Mouse (Mus musculus) gastrocnemius, postnatal 36 days (tissue): ENCODE measurements around the gene Banp. TPM values are rescaled to one million over a fixed set of nuclear protein-coding genes. Genes with fewer than 3 reads are reported as not detected.

ENCODE experiments used
- DNase-seq, 2 experiments: peaks; one replicate each; pipeline ENCODE4 v3.0.0; 2022
- intact Hi-C: fragments of 180-260 bp; cut with DNase I; formaldehyde crosslinking; loops from one replicate; pipeline ENCODE4 v1.15.1; 2025
- total RNA-seq, 2 experiments: library from RNA; stranded (reverse); gene quantifications; 2 replicates each; pipeline ENCODE4 v1.2.3; 2021

Banp gene
- total RNA-seq, 2 experiments from 2014 or later, result 6.6 to 17.8 TPM

DNA sequence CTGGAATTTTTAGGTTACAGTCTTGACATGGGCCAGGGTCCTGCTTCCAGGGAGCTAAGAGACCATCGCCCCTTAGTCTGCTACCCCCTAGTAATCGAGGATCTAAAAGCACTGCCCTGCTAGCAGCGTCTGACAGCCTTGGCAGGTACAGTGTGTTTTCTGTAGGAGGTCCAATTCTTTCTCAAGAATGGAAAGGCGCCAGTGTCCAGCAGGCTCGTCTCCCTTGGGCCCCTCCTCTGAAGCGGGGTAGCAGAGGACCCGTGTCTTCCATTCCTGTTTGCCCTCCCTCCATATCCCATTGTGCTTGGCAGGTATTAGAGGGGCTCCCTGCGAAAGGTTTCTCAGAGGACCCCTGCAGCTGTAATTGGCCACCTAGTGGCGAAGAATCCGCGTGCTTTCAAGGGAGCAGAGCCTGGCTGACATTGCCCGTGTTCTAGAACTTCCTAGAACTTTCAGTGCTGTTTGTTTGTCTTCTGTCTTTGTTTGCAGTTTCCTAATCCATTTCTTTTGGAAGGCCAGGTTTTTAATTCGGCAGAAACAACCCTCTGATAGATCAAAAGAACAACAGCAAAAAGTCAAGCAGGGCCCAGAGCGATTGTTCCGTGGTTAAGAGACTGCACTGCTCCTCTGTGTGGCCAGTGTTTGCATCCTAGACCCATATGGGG is 97.8 kb downstream of the Banp start:
- intact Hi-C loops, result no loop called here
- DNase-seq, result no peak

DNA sequence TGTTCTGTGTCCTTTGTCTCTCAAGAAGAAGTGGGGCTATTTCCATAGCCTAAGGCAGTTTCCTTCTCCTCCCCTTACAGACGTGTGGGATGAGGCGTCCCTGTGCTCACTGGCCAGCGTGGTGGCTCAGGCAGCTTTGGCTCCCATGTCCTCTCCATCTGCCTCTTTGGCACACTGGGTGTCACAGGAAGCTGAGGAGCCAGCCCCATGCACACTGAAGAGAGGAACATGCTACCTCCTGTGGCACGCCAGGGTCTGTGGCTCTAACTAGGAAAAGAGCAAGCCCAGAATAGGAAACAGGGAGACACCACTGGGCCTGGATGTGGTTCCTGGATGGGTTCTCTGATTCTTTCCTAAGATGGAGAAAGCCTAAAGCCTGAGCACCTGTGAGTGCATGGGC is 99.7 kb downstream of the Banp start:
- intact Hi-C loops, result no loop called here

DNA sequence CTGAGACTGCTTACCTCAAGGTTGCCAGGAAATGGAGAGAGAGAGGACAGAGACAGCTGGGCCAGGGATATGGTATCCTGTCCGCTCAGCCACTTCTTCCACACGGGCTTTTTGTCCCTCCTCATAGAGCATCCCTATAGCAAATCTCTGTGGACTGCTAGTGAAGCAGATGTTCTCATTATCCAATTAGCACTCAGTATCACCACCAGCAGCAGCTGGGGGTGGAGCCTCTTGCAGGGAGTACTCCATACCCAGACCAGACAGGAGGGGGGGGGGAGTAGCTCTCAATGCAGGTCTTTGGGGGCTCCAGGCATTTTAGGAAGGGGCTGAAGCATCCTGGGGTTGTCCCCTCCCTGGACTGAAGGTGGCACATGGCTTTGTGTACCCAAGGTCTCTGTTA is 100.4 kb downstream of the Banp start:
- intact Hi-C loops, result no loop called here
- no peak for DNase-seq

More for the DNA sequence above, 99.7 kb downstream of the Banp start:
- no peak for DNase-seq

DNA sequence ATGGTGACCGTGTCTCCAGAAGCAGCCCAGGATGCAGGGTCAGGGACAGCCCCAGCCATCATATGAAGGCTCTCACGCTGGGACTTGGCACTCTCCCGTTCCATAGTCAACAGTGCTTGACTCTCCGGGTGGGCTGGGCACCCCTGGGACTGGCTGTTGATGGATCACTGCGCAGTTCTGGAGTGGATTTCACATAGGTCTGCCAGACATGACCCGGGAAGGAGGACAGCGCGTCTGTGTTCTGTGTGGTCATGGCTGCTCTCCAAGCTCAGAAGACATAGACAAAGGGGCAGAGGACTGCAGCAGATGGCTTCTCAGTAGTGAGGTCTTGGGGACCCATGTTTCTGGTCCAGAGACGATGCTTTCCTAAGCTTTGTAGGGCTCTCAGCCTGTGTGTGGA is 101.1 kb downstream of the Banp start:
- DNase-seq, result peak in 1 of 2 experiments; percentile 41
- intact Hi-C loops, result loop anchor here (1.0 kb wide), 1 partner anchor 42 kb away; no protein-coding TSS in a partner anchor

DNA sequence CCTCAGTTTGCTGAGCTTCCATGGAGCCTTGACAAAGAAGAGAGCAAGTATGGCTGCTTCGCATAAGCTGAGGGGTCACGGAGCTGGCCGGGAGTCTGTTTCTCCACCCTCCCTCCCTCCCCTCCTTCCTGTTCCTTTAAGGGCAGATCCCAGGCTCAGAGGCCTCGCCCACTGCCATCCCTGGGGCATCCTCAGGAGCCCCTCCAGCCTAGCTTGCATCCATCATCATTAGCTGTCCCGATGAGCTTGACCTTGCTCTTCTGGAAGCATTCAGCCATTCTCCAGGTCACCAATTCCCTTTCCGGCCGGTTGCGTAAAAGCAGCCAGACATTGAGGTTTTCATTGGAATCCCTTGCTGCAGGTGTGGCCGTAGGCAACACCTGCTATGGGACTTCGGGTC is 105.8 kb downstream of the Banp start:
- intact Hi-C loops, result no loop called here
- DNase-seq, result no peak

DNA sequence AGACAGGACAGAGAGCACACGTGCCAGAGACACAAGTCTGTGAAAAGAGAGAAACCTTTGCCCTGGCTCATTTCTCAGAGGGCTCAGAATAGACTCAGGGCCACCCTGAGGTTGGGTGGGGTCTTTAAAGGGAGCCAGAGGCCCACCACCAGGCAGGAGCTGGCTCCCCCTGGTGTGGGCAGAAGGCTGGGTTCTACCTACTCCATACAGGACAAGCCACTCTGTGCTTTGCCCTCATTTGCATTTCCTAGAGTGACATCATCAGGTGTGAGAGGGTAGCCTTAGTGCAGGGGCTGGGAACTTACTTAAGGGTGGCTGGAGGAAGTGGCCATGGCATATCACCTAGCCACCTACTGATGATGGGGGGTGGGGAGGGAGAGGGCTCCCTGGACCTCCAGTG is 106.6 kb downstream of the Banp start:
- no peak for DNase-seq
- intact Hi-C loops, result no loop called here

DNA sequence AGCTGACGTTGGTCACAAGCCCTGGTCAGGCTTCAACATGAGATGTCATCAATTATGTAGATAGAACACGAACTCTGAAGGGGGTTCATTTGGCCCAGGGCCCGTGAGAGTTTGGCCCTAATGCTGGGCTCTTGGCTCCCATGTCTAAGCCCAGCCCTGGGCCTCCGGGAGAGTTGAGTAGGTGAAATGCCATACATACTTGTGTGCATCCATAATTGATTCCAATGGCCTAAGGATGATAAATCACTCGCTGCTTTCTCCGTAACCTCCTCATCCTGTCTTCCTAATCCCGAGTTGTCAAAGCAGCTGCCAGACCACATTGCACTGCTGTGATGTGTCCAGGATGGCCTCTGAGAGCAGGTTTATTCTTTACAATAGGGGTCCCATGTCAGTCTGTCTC is 107.3 kb downstream of the Banp start:
- intact Hi-C loops, result no loop called here
- DNase-seq, result no peak

DNA sequence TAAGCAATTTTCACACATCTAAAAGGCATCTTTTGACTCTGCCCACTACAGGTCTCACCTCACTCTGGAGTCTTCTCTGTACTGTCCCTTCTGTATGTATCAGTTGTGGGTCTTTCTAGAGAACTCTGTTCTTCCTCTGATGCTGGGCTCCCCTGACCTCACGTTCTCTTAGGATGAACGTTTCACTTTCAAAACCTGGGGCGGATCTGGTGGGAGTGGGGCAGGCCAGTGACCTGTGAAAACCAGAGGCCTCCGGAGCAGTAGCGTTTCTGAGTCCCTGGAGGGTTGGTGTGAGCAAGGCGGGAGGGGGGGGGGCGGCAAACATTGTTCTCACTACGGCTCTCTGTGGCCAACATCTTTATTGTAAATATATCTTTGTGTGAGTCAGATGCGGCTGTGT is 109.0 kb downstream of the Banp start:
- DNase-seq, result no peak
- intact Hi-C loops, result no loop called here

DNA sequence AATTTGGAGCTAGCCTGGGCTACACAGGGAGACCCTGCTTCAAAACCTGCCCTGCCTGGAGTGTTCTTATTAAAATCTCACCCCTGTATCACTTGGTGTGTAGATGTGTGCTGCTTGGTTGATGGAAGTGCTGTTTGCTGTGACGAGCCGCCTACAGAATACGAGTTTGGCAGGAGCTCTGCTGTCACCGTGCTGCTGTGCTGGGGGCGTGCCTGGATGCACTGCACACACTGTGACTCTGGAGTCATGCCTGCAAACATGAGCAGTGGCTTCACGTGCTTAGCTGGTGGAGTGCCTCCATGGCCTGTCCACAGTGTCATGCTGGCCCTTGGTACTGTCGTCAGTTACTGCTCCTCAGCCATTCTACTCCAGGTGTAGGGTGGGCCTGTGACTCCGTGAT is 109.4 kb downstream of the Banp start:
- intact Hi-C loops, result no loop called here
- no peak for DNase-seq

DNA sequence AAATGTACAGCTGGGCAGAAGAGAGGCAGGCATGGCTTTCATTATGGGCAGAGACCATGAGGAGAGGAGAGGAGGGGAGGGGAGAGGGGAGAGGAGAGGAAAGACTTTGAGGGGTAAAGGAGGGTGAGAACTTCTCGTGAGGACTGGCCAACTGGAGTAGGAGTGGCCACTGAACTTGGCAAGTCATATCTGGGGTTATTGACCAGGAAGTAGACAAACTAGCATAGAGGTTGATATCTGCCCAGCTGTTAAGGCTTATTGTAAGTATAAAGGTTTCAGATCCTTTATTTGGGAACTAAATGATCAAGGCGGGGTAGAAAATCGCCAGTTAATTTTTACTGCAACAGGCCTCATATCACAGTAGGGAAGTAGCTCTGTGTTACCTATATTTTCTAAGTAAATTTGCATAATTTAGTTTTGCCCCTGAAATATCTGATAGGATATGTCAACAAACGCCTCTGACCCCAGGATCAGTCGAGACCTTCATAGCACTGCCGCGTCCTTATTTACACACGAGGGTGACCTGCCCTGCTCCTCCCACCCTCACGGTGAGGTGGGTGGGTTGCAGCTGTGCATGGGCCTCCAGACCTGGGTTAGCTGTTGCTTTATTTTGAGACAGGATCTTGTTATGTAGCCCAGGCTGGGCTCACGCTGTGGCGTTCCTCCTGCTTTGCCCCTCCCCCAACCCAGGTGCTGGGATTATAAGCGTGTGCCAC is 113.1 kb downstream of the Banp start:
- intact Hi-C loops, result no loop called here
- DNase-seq, result no peak

DNA sequence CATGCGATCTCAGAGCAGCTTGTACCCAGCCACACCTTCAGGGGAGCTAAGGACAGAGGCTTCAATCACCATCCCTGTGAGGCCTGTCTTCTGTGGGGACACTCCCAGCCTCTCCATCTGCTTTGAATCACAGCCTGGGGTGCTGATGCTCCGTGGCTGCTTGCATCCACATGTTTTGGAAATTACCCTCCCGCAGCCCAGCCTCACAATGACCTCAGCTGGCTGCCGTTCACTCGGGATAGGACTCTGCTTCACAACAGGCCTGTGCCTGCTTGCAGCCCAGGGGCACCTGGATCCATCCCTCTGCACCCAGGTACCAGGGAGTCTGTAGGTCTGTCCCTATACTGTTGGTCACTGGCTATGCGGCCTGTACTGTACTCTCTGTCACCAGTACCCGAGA is 114.8 kb downstream of the Banp start:
- intact Hi-C loops, result no loop called here
- DNase-seq, result peak in 1 of 2 experiments; percentile 51

DNA sequence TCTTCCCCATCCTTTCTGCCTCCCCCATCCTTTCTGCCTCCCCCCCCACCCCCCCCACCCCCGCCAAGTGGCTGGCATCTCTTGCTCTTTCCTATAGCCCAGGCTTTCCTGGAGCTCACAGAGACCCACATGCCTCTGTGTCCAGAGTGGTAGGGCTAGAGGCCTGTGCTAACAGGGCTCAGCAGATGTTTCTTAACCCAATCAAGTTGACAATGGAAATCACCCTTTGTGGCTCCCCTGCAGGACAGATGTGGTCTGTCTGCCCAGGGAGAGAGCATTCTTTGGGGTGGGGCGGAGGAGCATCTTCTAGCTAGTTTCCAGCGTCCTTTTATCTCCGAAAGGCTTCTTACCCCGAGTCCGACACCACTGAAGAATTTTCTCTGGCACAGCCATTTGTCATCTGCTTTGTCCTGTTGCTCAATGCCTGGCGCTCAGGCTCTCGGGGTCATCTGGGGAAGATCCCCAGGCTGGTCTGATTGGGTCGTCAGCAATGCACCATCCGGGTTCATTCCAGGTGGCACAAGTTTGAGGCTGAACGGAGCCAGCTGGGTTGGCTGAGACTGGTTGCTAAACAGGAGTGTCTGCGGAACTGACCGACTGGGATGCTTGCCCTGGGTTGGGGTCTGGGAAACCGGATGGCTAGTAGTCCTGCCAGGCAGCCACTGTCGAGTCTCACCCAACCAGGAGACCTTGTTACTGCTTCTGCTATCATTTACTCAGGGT is 118.4 kb downstream of the Banp start:
- DNase-seq, result peak in 1 of 2 experiments; percentile 31
- intact Hi-C loops, result no loop called here

DNA sequence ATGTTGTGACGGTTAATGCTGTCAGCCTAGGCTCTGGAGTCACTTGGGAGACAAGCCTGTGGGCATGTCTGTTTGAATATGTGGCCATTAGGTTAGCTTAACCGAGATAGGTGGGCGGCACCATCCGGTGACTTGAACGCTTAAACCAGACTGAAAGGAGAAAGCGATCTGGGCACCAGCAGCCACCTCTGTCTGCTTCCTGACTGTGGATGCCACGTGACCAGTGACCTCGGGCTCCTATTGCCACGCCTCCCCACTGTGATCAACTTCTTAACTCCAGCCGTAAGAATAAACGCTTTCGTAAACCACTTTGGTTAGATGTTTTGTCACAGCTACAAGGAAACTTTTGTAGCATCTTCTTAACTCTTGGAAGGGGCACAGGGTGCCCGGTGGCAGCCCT is 119.1 kb downstream of the Banp start:
- DNase-seq, result no peak
- intact Hi-C loops, result no loop called here

DNA sequence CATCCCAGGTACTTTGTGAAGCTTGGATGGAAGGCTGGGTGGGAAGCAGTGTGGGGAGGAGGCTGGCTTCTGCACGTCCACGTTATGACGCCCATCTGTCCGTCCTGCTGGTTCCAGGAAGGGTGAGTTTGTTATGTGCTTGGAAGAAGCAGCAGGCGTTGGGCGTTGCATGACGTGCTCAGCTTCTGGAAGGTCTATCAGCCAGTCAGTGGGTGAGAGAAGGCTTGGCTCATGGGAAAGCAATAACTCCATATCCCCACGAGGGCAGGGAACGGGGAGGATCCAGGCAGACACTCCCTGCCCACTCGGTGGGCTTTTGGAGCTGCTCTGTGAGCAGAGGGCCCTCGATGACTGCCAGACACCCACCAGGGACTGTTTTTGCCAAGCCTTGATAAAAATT is 119.7 kb downstream of the Banp start:
- intact Hi-C loops, result no loop called here
- no peak for DNase-seq

DNA sequence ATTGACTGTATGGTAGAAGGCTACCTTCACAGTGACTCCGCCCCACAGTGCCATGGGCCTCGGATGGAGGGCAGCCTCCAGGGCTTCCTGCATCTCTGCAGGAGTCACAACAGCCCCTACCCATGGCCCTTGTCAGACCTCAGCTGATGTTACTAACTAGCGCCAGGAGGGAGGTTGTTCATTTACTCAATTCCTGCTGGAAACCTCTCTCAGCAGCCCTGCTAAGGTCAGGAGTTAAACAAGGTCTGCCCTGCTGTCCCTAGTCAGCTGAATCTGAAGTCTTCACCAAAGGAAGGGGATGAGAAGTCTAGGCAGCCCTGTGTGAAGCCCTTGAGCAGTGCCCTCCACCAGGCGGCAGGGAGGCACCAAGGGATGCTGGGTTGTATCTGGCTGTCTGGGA is 121.6 kb downstream of the Banp start:
- intact Hi-C loops, result no loop called here
- DNase-seq, result no peak

DNA sequence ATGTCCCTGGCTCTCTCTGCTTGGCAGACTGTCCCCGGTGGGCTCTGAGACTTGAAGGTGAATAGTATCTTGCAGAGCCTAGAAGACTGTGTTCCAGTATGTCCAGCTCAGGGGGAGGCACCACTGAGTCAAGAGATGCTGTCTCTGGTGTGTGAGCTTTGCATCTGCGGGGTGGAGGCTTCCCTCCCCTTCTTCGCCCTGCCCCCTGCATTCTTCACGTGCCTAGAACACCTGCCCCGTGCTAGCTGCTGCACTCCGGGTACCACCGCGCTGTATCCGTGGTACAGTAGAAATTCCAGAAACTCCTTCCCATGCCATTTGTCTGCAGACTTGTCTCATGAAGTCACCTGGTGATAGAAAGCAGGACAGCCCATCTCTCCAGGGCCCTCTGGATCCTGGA is 124.4 kb downstream of the Banp start:
- intact Hi-C loops, result no loop called here

DNA sequence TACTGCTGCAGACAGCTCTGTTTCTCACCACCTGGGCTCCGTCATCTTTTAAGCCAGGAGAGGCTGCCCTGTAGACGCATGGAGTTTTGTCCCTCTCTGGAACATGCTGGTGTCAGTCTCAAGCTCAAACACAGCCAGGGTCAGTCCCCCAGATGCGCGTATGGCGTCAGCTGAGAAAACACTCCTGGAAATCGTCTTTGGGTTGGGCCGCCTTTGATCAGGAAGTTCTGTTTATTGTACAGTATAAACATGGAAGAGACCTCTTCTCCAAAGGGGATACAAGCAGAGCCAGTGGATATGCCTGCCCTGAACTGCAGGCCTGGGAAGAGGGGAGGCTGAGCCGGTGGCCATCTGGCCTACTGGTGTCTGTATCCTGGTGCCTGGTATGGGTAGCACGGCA is 124.9 kb downstream of the Banp start:
- no peak for DNase-seq
- intact Hi-C loops, result no loop called here

More for the DNA sequence above, 124.4 kb downstream of the Banp start:
- no peak for DNase-seq

DNA sequence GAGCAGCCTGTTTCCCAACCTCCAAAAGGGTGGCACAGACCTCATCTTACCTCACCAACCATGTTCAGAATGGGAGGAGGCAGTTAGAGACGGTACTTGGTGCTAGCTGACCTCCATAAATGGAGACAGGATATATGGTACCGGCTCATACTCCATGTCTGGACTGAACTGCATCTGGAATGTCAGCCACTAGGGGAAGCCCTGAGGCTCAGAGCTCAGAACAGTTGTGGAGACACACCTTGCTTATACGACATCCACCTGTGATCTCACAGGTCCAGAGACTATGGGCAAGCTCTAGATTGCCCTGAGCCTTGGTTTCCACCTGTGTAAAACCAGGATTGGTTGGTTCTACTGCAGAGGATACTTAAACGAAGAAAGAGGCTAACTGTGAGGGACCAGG is 125.4 kb downstream of the Banp start:
- intact Hi-C loops, result no loop called here
- DNase-seq, result no peak

DNA sequence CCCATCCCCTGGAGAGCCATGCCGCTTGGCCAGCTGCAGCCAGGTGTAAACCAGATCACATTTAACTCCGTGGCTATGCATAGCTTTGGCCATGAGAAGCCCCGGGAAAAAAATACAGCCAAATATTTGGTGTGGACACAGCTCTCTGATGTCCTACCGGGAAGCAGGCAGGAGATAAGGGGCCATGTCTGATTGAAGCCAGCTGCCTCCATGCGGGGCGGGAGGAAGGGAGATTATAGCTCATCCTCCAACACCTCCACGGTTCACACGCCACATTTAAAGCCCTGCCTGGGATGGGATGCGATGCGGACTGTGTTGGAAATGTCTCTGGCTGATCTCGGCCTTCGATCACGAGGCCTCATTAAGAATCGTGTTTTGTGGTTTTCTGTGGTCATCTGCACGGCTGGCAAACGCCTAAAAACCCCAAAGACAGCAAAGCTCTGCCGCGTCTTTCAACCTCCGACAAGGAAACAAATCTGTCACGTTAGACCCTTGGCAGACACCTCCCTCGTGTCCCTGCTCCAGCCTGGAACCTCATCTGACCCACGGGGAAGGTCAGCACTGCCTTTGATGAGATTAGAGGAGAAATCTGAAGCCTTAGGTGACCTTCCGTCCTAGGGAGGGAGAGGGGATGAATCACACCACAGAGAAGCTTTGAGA is 126.8 kb downstream of the Banp start:
- intact Hi-C loops, result no loop called here
- no peak for DNase-seq

DNA sequence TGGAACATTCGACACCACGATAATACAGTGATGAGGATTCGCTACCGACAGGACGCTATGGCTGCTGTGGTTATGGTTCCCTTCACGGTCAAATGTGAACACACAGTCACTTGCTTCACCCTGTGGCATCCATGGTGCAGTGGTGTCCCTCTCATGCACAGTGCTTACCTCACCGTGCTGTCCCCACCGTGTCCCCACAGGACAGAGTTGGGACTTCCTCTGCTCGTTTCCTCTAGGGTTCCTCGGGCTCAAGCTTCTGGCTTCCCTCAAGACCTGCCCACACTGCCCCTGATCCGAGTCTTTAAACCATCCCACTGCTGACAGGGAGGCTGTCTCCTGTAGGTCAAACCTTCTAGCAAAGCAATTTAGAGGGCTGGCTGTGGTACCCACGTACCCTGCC is 128.8 kb downstream of the Banp start:
- intact Hi-C loops, result no loop called here
- DNase-seq, result no peak
